Mouse (Mus musculus) heart, embryonic 12.5 days (tissue): ENCODE results near the gene Dhrs7. TPM values are rescaled to one million over a fixed set of nuclear protein-coding genes. Genes with fewer than 3 reads are reported as not detected.

Experiments used
- ATAC-seq: fragments of 200-750 bp; cut with Nextera tagmentation; 2 replicates; pipeline ENCODE4 v1.8.0; 2017; ENCODE audit warnings: moderate TSS enrichment, moderate library complexity; ENCODE audit not compliant: insufficient number of reproducible peaks, low FRiP score
- H3K27ac ChIP-seq: fragments of 300-500 bp; sonication (generic); 2 replicates; pipeline ENCODE4 v1.5.1; 2016; ENCODE audit warnings: mild to moderate bottlenecking, moderate library complexity; ENCODE audit not compliant: poor library complexity, severe bottlenecking
- H3K27me3 ChIP-seq: fragments of 300-500 bp; sonication (generic); replicated peaks from 2 replicates; pipeline ENCODE4 v1.6.1; 2016; ENCODE audit warnings: mild to moderate bottlenecking, moderate library complexity
- H3K36me3 ChIP-seq: fragments of 300-500 bp; sonication (generic); 2 replicates; pipeline ENCODE4 v1.6.1; 2016; ENCODE audit warnings: mild to moderate bottlenecking, moderate library complexity
- H3K4me1 ChIP-seq: fragments of 300-500 bp; sonication (generic); replicated peaks from 2 replicates; pipeline ENCODE4 v1.6.1; 2016; ENCODE audit warnings: mild to moderate bottlenecking
- H3K4me2 ChIP-seq: fragments of 300-500 bp; sonication (generic); 2 replicates; pipeline ENCODE4 v1.6.1; 2016; ENCODE audit warnings: mild to moderate bottlenecking, moderate library complexity
- H3K4me3 ChIP-seq: fragments of 300-500 bp; sonication (generic); 2 replicates; pipeline ENCODE4 v1.5.1; 2016; ENCODE audit warnings: mild to moderate bottlenecking
- H3K9ac ChIP-seq: fragments of 300-500 bp; sonication (generic); 2 replicates; pipeline ENCODE4 v1.6.1; 2016; ENCODE audit warnings: mild to moderate bottlenecking, moderate library complexity
- H3K9me3 ChIP-seq: fragments of 300-500 bp; sonication (generic); replicated peaks from 2 replicates; pipeline ENCODE4 v1.6.1; 2016; ENCODE audit warnings: mild to moderate bottlenecking, moderate library complexity
- WGBS: fragments of 180-500 bp; shearing (Covaris S2); methylation state at CpG from one replicate; pipeline ENCODE4 v1.1.7; 2016; 5-methylcytosine and 5-hydroxymethylcytosine counted together
- polyA plus RNA-seq: library from polyadenylated mRNA; unstranded; fragments of >200 nt; fragmentation: Nextera tagmentation; extraction: Ambion mirVana; gene quantifications from 2 replicates; pipeline ENCODE4 v1.2.1, GENCODE M21; 2016

The Dhrs7 gene
- polyA plus RNA-seq, 1 experiment from 2014 or later, result 45.6 TPM

DNA sequence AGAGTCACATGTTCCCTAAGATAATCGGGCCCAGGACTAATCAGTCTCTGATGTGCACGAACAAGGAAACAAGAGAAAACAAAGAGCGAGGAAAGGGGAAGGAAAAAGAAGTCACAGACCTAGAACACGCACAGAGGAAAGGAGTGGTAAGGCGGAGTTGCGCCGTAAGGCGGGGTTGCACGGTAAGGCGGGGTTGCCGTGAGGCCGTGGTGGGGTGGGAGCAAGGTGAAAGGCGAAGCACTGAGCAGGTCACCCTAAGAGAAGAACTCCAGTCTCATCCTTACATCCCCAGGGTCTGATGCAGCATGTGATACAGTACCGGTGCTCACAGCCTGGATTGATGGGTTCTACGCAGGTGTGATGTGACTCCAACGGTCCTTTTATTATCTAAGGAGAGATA lies 8.9 kb downstream of the Dhrs7 start:
- ATAC-seq, result no peak
- peaks cover 27% of the 10 kb centered on the region for H3K36me3 ChIP-seq
- H3K27me3 ChIP-seq, result no peaks in the 10 kb centered on the region
- 88% methylated on average over 16 of the region's 16 CpGs for WGBS
- no peaks in the 10 kb centered on the region for H3K9me3 ChIP-seq
- no peak overlapping the region for H3K9ac ChIP-seq
- H3K4me3 ChIP-seq, result no peak overlapping the region
- H3K4me2 ChIP-seq, result no peak overlapping the region
- no peaks in the 10 kb centered on the region for H3K4me1 ChIP-seq
- H3K27ac ChIP-seq, result no peak overlapping the region

DNA sequence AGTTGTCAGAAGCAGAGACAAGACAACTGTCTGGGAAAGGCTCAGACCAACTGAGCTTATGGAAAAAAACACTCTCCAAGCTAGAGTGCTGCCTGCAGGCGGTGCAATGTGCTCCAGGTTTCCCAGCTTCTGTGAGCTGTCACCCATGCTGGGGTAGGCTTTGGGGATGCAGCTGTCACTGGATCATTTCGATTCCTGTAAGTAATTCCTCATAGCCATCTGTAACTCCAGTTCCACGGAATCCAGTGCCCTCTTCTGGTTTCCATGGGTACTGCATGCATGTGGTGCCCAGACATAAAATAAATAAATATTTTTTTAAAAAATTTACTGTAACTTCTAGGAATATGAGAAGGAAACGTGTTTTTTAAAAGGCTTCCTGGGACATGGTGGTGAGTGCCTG lies 10.0 kb downstream of the Dhrs7 start:
- Histone ChIP-seq H3K9me3 (no peaks in the 10 kb centered on the region), H3K9ac (no peak overlapping the region), H3K27ac (no peak overlapping the region), H3K4me2 (no peak overlapping the region), H3K4me1 (no peaks in the 10 kb centered on the region), H3K36me3 (peaks cover 33% of the 10 kb centered on the region), H3K4me3 (no peak overlapping the region), H3K27me3 (no peaks in the 10 kb centered on the region)
- ATAC-seq, result no peak
- 26% methylated on average over 4 of the region's 4 CpGs for WGBS

DNA sequence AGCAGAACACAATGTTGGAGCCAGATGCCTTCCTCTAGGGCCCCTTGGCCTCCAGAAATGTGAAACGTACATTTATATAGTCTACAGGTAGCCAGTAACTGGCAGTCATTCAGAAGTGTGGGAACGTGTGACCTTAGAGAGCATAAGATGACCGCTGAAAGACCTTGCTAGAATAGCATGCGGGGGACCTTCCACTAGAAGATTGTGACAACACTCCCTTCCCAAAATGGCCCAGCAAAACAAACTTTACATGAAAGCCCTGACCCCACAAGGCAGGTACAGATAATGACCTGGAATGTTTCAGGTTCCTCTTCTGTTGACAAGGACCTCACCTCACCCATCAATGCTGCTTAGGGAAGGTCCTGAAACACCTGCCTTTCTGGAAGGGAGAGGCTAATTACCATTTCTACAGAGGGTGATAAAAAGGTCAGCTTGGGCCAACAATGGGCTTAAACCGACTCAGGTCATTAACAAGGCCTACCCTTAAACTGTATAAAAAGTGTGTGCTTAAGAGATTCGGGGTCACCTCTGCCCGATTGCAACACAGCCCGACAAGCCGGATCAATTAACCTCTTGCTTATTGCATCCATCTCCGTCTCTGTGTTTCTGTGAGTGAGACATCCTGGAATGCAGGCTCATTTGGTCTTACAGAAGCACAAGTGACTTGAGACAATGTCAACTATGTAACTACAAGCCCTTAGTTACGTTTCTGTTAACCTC lies 14.9 kb downstream of the Dhrs7 start, which contains the start of gene Gm4756:
Gene Gm4756, minus strand, starts transcription at position 51 of the 720 bp plus-strand sequence.
- Histone ChIP-seq H3K27me3 (no peaks in the 10 kb centered on the region), H3K9me3 (no peaks in the 10 kb centered on the region), H3K4me3 (no peak within 1 kb of the TSS), H3K27ac (no peak within 1 kb of the TSS), H3K4me2 (no peak within 1 kb of the TSS), H3K4me1 (no peaks in the 10 kb centered on the region), H3K9ac (no peak within 1 kb of the TSS), H3K36me3 (peaks cover 29% of the 10 kb centered on the region)
- 78% methylated on average over 11 of the region's 11 CpGs for WGBS
- ATAC-seq, result no peak

DNA sequence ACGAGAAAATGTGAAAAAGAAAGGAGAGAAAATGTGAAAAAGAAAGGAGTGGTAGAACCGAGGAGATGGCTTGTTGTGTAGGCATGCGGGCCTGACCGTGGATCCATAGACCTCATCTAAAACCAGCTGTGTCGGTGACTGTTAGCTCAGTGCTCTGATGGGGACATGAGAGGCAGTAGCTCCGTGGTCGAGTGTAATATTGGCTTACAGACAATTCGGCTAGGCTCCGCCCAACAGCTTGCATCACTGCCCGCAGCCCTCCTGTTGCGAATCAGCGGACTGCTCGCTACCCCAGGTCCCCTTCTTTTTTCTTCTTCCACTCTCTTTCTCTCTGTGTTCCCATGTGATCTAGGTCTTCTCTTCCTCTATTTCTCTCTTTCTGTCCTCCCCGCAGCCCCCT lies 15.8 kb downstream of the Dhrs7 start:
- Histone ChIP-seq H3K4me1 (no peaks in the 10 kb centered on the region), H3K9ac (no peak overlapping the region), H3K36me3 (peaks cover 26% of the 10 kb centered on the region), H3K4me3 (no peak overlapping the region), H3K9me3 (peaks cover 6% of the 10 kb centered on the region), H3K4me2 (no peak overlapping the region), H3K27me3 (no peaks in the 10 kb centered on the region), H3K27ac (no peak overlapping the region)
- 88% methylated on average over 14 of the region's 14 CpGs for WGBS
- ATAC-seq, result no peak

DNA sequence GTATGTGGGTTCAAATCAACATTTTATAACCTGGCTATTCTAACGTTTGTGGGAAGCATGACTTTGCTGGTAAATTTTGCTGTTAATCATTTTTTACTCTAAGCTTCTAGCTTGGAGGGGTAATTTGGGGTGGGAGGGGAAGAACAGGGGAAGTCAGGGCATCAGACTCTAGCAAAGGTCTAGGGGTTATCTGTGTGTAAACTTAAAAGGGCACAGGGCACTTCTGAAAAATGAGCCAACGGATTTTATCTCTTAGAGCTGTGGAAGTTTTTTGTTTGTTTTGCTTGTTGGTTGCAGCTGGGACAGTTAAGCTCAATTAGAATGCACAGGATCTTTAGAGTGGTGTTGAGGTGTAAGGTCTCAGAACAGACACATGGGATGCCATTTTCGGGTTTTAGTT lies 26.7 kb downstream of the Dhrs7 start:
- Histone ChIP-seq H3K9ac (no peak overlapping the region), H3K4me1 (no peaks in the 10 kb centered on the region), H3K27me3 (no peaks in the 10 kb centered on the region), H3K27ac (no peak overlapping the region), H3K4me3 (no peak overlapping the region), H3K36me3 (no peaks in the 10 kb centered on the region), H3K4me2 (no peak overlapping the region), H3K9me3 (peaks cover 27% of the 10 kb centered on the region)
- ATAC-seq, result no peak
- WGBS, result 66% methylated on average over 3 of the region's 3 CpGs

DNA sequence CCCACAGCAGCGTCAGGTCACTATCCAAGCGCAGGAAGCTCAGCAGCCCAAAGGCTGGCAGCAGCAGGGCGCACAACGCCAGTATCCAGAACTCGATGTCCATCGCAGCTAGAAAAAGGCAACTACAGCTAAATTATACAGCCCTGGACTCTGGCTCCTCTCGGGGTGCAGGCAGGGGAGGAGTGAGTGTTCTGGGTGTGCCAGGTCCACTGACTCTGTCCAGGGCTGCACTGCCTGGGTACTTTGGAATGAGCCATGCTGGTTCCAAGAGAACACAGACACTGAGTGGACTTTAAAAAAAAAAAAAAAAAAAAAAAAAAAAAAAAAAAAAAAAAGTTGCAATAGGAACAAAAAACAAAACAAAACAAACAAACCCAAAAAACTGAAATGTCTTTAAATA lies 36.0 kb downstream of the Dhrs7 start:
- ATAC-seq, result no peak
- Histone ChIP-seq H3K27me3 (no peaks in the 10 kb centered on the region), H3K9me3 (no peaks in the 10 kb centered on the region), H3K4me1 (no peaks in the 10 kb centered on the region), H3K27ac (no peak overlapping the region), H3K36me3 (no peaks in the 10 kb centered on the region), H3K4me2 (no peak overlapping the region), H3K4me3 (no peak overlapping the region), H3K9ac (no peak overlapping the region)
- 90% methylated on average over 7 of the region's 7 CpGs for WGBS

DNA sequence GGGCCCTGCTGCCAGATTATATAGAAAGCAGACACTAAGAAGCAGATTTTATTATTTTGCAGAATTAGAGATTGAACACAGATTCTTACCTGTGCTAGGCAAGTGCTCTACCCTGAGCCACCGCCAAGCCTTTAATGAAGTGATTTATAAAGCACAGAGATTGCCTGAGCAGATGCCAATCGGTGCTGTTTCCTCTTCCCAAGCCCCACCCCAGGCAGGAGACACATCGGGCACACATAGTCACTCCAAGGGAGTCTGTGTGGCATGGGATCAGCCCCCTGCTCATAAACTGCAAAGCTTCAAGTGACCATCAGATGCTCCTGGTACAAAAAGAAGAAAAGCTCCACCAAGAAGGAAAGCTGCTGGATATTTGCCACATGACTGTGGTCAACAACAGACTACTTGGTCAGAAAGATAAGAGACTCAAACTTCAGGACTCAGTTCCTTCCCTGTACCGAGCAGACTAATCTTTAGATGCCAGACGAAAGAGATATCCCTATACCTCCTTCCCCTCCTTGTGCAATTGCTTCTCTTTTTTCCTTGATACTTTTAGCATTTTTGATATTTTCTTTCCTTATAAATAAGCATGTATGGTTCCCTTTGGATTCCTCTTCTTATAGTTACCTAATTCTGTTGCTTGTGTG lies 41.7 kb downstream of the Dhrs7 start:
- H3K9me3 ChIP-seq, result no peaks in the 10 kb centered on the region
- no peaks in the 10 kb centered on the region for H3K27me3 ChIP-seq
- H3K4me3 ChIP-seq, result no peak overlapping the region
- no peaks in the 10 kb centered on the region for H3K4me1 ChIP-seq
- no peak overlapping the region for H3K27ac ChIP-seq
- H3K36me3 ChIP-seq, result no peaks in the 10 kb centered on the region
- 54% methylated on average over 5 of the region's 5 CpGs for WGBS
- H3K4me2 ChIP-seq, result no peak overlapping the region
- ATAC-seq, result no peak
- H3K9ac ChIP-seq, result no peak overlapping the region

DNA sequence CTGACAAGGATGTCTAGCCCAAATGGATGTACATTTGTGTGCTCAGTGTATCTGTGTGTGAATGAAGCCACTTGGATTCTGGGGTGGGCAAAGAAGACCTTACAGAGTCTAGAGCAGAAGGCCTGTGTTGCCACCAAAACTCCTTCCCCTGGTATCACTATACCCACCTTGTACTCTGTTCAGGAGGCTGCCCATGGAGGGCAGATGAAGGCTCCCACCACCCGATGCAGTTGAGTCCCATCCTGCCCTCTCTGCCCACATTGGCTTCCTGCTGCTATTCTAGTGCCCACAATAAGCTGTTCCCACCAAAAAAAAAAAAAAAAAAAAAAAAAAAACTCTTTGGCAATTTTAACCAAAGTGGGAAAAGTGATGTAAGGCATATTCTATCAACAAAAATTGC lies 43.3 kb downstream of the Dhrs7 start:
- Histone ChIP-seq H3K4me1 (no peaks in the 10 kb centered on the region), H3K27ac (no peak overlapping the region), H3K36me3 (no peaks in the 10 kb centered on the region), H3K27me3 (no peaks in the 10 kb centered on the region), H3K4me2 (no peak overlapping the region), H3K9me3 (no peaks in the 10 kb centered on the region), H3K4me3 (no peak overlapping the region), H3K9ac (no peak overlapping the region)
- ATAC-seq, result no peak
- WGBS, result 80% methylated on average over 1 of the region's 1 CpGs

DNA sequence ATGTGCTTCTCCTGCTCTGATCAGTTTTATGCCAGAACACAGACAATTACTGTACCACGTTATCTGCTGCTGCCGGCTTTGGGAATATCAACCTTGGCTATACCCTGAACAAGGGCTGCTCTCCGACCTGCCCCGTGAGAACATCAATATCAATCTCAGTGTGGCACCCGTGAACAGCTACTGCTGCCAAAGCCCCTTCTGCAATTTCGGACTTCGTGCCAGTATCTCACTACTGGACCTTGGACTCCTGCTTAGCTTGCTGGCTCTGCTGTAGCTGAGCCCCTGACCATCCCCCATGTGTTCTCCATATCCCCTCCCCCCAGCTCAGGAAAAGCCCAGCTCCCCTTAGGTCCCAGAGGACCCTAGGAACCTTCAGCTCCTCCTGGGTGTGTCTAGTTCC lies 43.9 kb downstream of the Dhrs7 start:
- WGBS, result 79% methylated on average over 7 of the region's 7 CpGs
- Histone ChIP-seq H3K9ac (no peak overlapping the region), H3K4me3 (no peak overlapping the region), H3K27ac (no peak overlapping the region), H3K4me2 (no peak overlapping the region), H3K36me3 (no peaks in the 10 kb centered on the region), H3K4me1 (no peaks in the 10 kb centered on the region), H3K27me3 (no peaks in the 10 kb centered on the region), H3K9me3 (no peaks in the 10 kb centered on the region)
- no peak for ATAC-seq

DNA sequence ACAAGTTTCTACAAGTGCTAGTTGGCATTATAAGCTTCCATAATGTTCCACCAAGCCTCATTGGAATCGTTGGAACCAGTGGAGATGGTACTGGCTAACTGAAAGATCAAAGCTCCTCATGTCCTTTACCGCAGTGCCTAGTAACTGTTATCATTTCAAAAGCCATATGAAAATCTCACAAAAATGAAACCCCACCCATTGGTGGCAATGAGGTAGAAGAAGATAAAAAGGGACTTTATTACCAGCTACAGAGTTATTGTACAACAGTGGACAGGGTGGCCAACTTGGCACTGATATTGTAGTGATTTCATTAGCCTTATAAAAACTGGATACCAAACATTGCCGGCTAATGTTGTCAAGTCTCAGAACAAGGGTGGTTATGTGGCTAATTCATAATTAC lies 52.7 kb downstream of the Dhrs7 start:
- no peak overlapping the region for H3K9ac ChIP-seq
- ATAC-seq, result no peak
- H3K4me1 ChIP-seq, result no peaks in the 10 kb centered on the region
- H3K4me2 ChIP-seq, result no peak overlapping the region
- H3K27ac ChIP-seq, result no peak overlapping the region
- 83% methylated on average over 3 of the region's 3 CpGs for WGBS
- no peaks in the 10 kb centered on the region for H3K36me3 ChIP-seq
- H3K4me3 ChIP-seq, result no peak overlapping the region
- H3K27me3 ChIP-seq, result no peaks in the 10 kb centered on the region
- no peaks in the 10 kb centered on the region for H3K9me3 ChIP-seq
